Mouse (Mus musculus) hindbrain, embryonic 11.5 days (tissue): ENCODE results near the gene Dab2. TPM values are rescaled to one million over a fixed set of nuclear protein-coding genes. Genes with fewer than 3 reads are reported as not detected.

Experiments used
- ATAC-seq: fragments of 200-750 bp; cut with Nextera tagmentation; 2 replicates; pipeline ENCODE4 v1.8.0; 2017; ENCODE audit warnings: mild to moderate bottlenecking, moderate TSS enrichment, moderate library complexity; ENCODE audit not compliant: low FRiP score
- DNase-seq: peaks from one replicate; pipeline ENCODE4 v3.0.0-alpha.2; 2015; ENCODE audit warnings: low spot score
- H3K27ac ChIP-seq: fragments of 300-500 bp; sonication (generic); 2 replicates; pipeline ENCODE4 v1.5.1; 2014; ENCODE audit warnings: mild to moderate bottlenecking, low read depth, low read length
- H3K27me3 ChIP-seq: fragments of 300-500 bp; sonication (generic); 2 replicates; pipeline ENCODE4 v1.6.1; 2014; ENCODE audit warnings: mild to moderate bottlenecking, low read length, moderate library complexity, mixed read lengths; ENCODE audit not compliant: control insufficient read depth, insufficient read depth
- H3K36me3 ChIP-seq: fragments of 300-500 bp; sonication (generic); 2 replicates; pipeline ENCODE4 v1.6.1; 2014; ENCODE audit warnings: mild to moderate bottlenecking, low read length, moderate library complexity, mixed read lengths; ENCODE audit not compliant: control insufficient read depth, insufficient read depth
- H3K4me1 ChIP-seq: fragments of 300-500 bp; sonication (generic); replicated peaks from 2 replicates; pipeline ENCODE4 v1.6.1; 2014; ENCODE audit warnings: low read length, mixed read lengths; ENCODE audit not compliant: control insufficient read depth, insufficient read depth
- H3K4me2 ChIP-seq: fragments of 300-500 bp; sonication (generic); replicated peaks from 2 replicates; pipeline ENCODE4 v1.6.1; 2014; ENCODE audit warnings: mild to moderate bottlenecking, low read depth, low read length
- H3K4me3 ChIP-seq: fragments of 300-500 bp; sonication (generic); 2 replicates; pipeline ENCODE4 v1.5.1; 2014; ENCODE audit warnings: low read depth, low read length
- H3K9ac ChIP-seq: fragments of 300-500 bp; sonication (generic); 2 replicates; pipeline ENCODE4 v1.6.1; 2014; ENCODE audit warnings: low read depth, low read length
- H3K9me3 ChIP-seq: fragments of 300-500 bp; sonication (generic); 2 replicates; pipeline ENCODE4 v1.6.1; 2016; ENCODE audit warnings: low read length; ENCODE audit not compliant: control insufficient read depth
- WGBS: fragments of 180-500 bp; shearing (Covaris S2); extraction: QIAGEN DNeasy Blood & Tissue Kit; methylation state at CpG from one replicate; pipeline ENCODE4 v1.1.7; 2014; 5-methylcytosine and 5-hydroxymethylcytosine counted together
- polyA plus RNA-seq: library from polyadenylated mRNA; unstranded; fragments of >200 nt; fragmentation: Nextera tagmentation; extraction: Ambion mirVana; gene quantifications from 2 replicates; pipeline ENCODE4 v1.2.1, GENCODE M21; 2014

Gene Dab2
- polyA plus RNA-seq, 1 experiment from 2014 or later: 70.2 TPM

GRCm38 (mm10) chr15:6444452-6444851 lies 144.9 kb downstream of the Dab2 start:
- 93% methylated on average over 2 of the region's 2 CpGs for WGBS
- Histone ChIP-seq H3K4me1 (no peaks in the 10 kb centered on the region), H3K27ac (no peak overlapping the region), H3K36me3 (no peaks in the 10 kb centered on the region), H3K9me3 (no peaks in the 10 kb centered on the region), H3K9ac (no peak overlapping the region), H3K4me3 (no peak overlapping the region), H3K27me3 (no peaks in the 10 kb centered on the region), H3K4me2 (no peak overlapping the region)
- DNase-seq: no peak
- ATAC-seq: no peak

DNA sequence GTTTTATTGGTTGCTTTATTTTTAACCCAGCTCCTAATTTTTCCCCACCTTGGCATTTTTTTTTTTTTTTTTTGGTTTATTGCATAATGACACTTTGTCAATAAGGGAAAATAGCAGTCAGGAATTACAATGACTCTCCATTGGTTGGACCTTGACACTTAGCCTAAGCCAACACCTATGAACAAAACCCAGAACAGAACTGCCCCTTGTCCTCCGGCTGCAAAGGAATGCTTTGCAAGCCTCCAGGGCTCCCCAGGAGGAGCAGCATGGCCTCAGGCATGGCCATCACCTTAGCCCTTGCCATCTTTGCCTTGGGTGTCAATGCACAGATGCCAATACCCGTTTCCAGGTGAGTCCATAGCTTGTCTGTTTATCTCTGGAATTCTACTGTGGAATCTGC lies 145.5 kb downstream of the Dab2 start, which contains the start of gene C9:
C9 (plus strand) TSS at position 193 of the 400 bp plus-strand sequence.
- Histone ChIP-seq H3K27me3 (no peaks in the 10 kb centered on the region), H3K4me3 (no peak within 1 kb of the TSS), H3K36me3 (no peaks in the 10 kb centered on the region), H3K4me1 (no peaks in the 10 kb centered on the region), H3K9me3 (no peaks in the 10 kb centered on the region), H3K27ac (no peak within 1 kb of the TSS), H3K4me2 (no peak within 1 kb of the TSS), H3K9ac (no peak within 1 kb of the TSS)
- no peak for ATAC-seq
- no peak for DNase-seq
- WGBS: 81% methylated on average over 2 of the region's 2 CpGs

GRCm38 (mm10) chr15:6446181-6446580 lies 146.6 kb downstream of the Dab2 start:
- Histone ChIP-seq H3K36me3 (no peaks in the 10 kb centered on the region), H3K9me3 (no peaks in the 10 kb centered on the region), H3K4me3 (no peak overlapping the region), H3K27me3 (no peaks in the 10 kb centered on the region), H3K9ac (no peak overlapping the region), H3K4me1 (no peaks in the 10 kb centered on the region), H3K27ac (no peak overlapping the region), H3K4me2 (no peak overlapping the region)
- ATAC-seq: no peak
- 78% methylated on average over 1 of the region's 1 CpGs for WGBS
- no peak for DNase-seq

DNA sequence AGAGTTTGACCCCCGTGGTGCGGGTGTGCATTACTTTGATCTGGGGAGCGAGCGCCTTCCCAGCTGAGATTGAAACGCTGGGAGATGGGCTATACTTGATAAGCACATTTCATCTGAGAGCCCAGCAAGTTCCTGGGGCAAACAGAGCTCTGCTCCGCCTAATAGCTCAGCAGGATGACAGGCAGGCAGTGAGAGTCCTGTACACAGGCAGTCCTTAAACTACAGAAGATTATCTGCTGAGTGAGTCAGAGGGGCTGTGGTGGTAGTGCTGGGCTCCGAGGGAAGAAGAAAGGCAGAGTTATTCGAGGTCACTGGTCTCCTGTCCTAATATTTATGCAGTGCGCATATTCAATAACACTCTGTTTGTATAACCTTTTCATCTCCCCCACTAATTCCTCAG lies 149.3 kb downstream of the Dab2 start:
- no peaks in the 10 kb centered on the region for H3K27me3 ChIP-seq
- H3K9me3 ChIP-seq: no peaks in the 10 kb centered on the region
- DNase-seq (no peak), ATAC-seq (no peak)
- H3K9ac ChIP-seq: no peak overlapping the region
- no peak overlapping the region for H3K4me3 ChIP-seq
- WGBS: 41% methylated on average over 9 of the region's 9 CpGs
- no peak overlapping the region for H3K4me2 ChIP-seq
- no peaks in the 10 kb centered on the region for H3K4me1 ChIP-seq
- no peaks in the 10 kb centered on the region for H3K36me3 ChIP-seq
- H3K27ac ChIP-seq: no peak overlapping the region

DNA sequence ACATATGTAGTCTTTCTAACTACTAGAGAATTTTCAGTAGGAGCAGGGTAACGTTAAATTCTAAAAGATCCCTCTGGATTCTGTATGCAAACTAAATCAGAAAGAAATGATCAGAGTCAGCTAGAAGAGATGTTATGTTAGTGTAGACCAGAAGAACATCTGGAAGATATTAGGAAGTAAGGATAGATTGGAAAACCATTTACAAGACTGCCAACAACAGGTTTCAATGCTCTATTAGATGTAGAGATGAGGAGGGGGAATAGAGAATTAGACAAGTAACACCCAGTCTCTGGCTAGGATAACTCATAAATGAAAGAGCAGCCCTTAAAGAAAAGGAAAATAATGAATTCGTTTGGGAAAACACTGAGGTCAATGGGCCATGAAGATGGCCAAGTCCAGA lies 154.9 kb downstream of the Dab2 start:
- ATAC-seq: no peak
- WGBS: 63% methylated on average over 2 of the region's 2 CpGs
- H3K27ac ChIP-seq: no peak overlapping the region
- H3K9me3 ChIP-seq: no peaks in the 10 kb centered on the region
- H3K27me3 ChIP-seq: no peaks in the 10 kb centered on the region
- no peaks in the 10 kb centered on the region for H3K4me1 ChIP-seq
- no peak for DNase-seq
- no peak overlapping the region for H3K4me3 ChIP-seq
- H3K9ac ChIP-seq: no peak overlapping the region
- no peaks in the 10 kb centered on the region for H3K36me3 ChIP-seq
- H3K4me2 ChIP-seq: no peak overlapping the region

DNA sequence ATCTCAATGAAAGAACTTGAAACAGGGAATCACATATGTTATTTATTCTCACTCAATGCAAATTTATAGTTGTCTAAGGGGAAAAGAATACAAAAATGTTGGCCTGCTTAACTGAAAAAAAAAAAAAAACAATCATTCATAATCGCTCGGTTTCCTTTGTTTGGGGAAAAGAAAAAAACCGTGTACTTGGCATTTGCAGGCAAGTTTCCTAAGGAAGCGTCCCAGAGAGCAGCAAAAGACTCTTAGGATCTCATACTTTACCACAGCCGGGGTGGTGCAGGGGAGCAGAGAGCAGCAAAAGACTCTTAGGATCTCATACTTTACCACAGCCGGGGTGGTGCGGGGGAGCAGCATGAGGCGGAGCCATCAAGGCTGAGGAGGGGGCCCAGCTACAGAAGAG lies 161.8 kb downstream of the Dab2 start:
- ATAC-seq (no peak), DNase-seq (no peak)
- no peak overlapping the region for H3K4me3 ChIP-seq

GRCm38 (mm10) chr15:6463361-6463923 lies 163.9 kb downstream of the Dab2 start:
- no peaks in the 10 kb centered on the region for H3K4me1 ChIP-seq
- no peak for DNase-seq
- 80% methylated on average over 3 of the region's 3 CpGs for WGBS
- H3K36me3 ChIP-seq: no peaks in the 10 kb centered on the region
- no peak overlapping the region for H3K9ac ChIP-seq
- no peaks in the 10 kb centered on the region for H3K9me3 ChIP-seq
- no peak for ATAC-seq
- H3K27me3 ChIP-seq: no peaks in the 10 kb centered on the region
- H3K27ac ChIP-seq: no peak overlapping the region
- no peak overlapping the region for H3K4me3 ChIP-seq
- H3K4me2 ChIP-seq: no peak overlapping the region

More for the DNA sequence above, 161.8 kb downstream of the Dab2 start:
- Histone ChIP-seq H3K27ac (no peak overlapping the region), H3K4me1 (no peaks in the 10 kb centered on the region), H3K4me2 (no peak overlapping the region), H3K9me3 (no peaks in the 10 kb centered on the region), H3K27me3 (no peaks in the 10 kb centered on the region), H3K9ac (no peak overlapping the region), H3K36me3 (no peaks in the 10 kb centered on the region)
- 75% methylated on average over 8 of the region's 8 CpGs for WGBS

- no peak overlapping the region for H3K9ac ChIP-seq
- WGBS: 76% methylated on average over 10 of the region's 10 CpGs
- H3K36me3 ChIP-seq: no peaks in the 10 kb centered on the region
- no peak overlapping the region for H3K4me2 ChIP-seq
- no peaks in the 10 kb centered on the region for H3K4me1 ChIP-seq
- H3K27ac ChIP-seq: no peak overlapping the region
- DNase-seq (no peak), ATAC-seq (no peak)
- no peak overlapping the region for H3K4me3 ChIP-seq
- H3K27me3 ChIP-seq: no peaks in the 10 kb centered on the region
- H3K9me3 ChIP-seq: no peaks in the 10 kb centered on the region
Measured at GRCm38 (mm10) chr15:6466995-6467394, 167.4 kb downstream of the Dab2 start.

DNA sequence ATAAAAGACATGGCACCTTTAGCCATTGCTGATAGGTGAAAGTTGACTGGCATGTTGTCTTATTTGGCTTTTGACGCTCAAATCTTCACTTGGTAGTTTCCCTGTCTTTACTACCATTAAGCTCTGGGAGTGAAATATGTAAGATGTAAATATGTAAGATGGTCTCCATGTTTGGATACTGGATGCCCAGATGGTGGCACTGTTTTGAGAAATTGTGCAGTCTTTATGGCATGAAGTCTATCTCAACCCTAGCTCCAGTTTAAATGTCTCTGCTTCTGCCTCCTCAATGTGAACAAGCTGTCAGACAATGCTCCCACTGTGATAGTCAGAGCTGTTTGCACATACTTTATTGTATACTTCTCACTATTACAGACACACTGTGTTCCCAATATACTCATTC lies 169.3 kb downstream of the Dab2 start:
- H3K4me3 ChIP-seq: no peak overlapping the region
- H3K4me2 ChIP-seq: no peak overlapping the region
- H3K36me3 ChIP-seq: no peaks in the 10 kb centered on the region
- H3K9ac ChIP-seq: no peak overlapping the region
- DNase-seq (no peak), ATAC-seq (no peak)
- 95% methylated on average over 1 of the region's 1 CpGs for WGBS
- H3K27me3 ChIP-seq: no peaks in the 10 kb centered on the region
- no peaks in the 10 kb centered on the region for H3K4me1 ChIP-seq
- H3K27ac ChIP-seq: no peak overlapping the region
- H3K9me3 ChIP-seq: no peaks in the 10 kb centered on the region
